Mouse (Mus musculus) liver, postnatal 0 days (tissue): ENCODE results near the gene Hhex.

Experiments
- CTCF ChIP-seq: sonication (generic); IDR thresholded peaks from 2 replicates; pipeline ENCODE4 v1.5.1; 2016; ENCODE audit warnings: antibody characterized with exemption, low read depth
- EP300 ChIP-seq: IDR thresholded peaks from 2 replicates; pipeline ENCODE4 v1.6.1; 2016; ENCODE audit warnings: antibody characterized with exemption, low read depth, mild to moderate bottlenecking

DNA sequence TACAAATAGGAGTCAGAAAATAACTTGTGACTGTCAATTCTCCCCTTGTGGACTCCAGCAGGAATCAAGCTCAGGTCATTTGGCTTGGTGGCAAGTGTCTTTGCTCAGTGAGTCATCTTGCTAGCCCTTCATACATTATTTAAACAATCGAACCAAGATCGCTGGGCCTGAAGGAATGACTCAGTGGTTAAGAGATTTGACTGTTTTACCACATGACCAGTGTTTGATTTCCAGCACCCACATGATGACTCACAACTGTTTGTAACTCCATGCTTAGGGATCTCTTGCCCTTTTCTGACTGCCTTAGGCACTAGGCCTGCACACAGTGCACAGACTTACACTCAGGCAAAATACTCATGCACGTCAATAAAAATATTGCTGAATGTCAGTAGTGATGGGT is 42.7 kb upstream of the Hhex start:
- TF ChIP-seq EP300 (no peak), CTCF (no peak)
